Mouse (Mus musculus) spleen, adult 2 months (tissue): ENCODE measurements around the gene Lhfp. TPM values are rescaled to one million over a fixed set of nuclear protein-coding genes. Genes with fewer than 3 reads are reported as not detected.
A peak's percentile ranks its signal among the peaks of the same experiment; 100 is the strongest.

ENCODE experiments used
- DNase-seq, 2 experiments: peaks; one replicate each; pipeline versions ENCODE4 v3.0.0 to v3.0.0-alpha.2; 2012 to 2021; ENCODE audit warnings: low spot score in 2 of 2, low read depth in 1 of 2
- H3K27ac ChIP-seq: fragments of 200-500 bp; 2 replicates; pipeline ENCODE4 v1.5.1; 2012; ENCODE audit warnings: low read length, inconsistent platforms; ENCODE audit not compliant: insufficient read depth
- H3K27me3 ChIP-seq: fragments of 200-500 bp; 2 replicates; pipeline ENCODE4 v1.6.1; 2012; ENCODE audit warnings: mild to moderate bottlenecking, moderate library complexity, low read length, inconsistent platforms; ENCODE audit not compliant: control insufficient read depth, insufficient read depth
- H3K36me3 ChIP-seq: fragments of 200-500 bp; 2 replicates; pipeline ENCODE4 v1.6.1; 2012; ENCODE audit warnings: mild to moderate bottlenecking, low read length, inconsistent platforms; ENCODE audit not compliant: control insufficient read depth, insufficient read depth
- H3K4me1 ChIP-seq: fragments of 200-500 bp; 2 replicates; pipeline ENCODE4 v1.6.1; 2011; ENCODE audit warnings: inconsistent platforms; ENCODE audit not compliant: control insufficient read depth, insufficient read depth, insufficient read length
- H3K4me3 ChIP-seq: fragments of 200-500 bp; 2 replicates; pipeline ENCODE4 v1.5.1; 2011; ENCODE audit warnings: mild to moderate bottlenecking, inconsistent platforms; ENCODE audit not compliant: insufficient read depth, insufficient read length; ENCODE audit errors: extremely low read depth
- CTCF ChIP-seq: fragments of 200-500 bp; IDR thresholded peaks from 2 replicates; pipeline ENCODE4 v1.5.1; 2011; ENCODE audit warnings: mild to moderate bottlenecking, inconsistent platforms; ENCODE audit not compliant: insufficient read depth, insufficient read length, insufficient replicate concordance; ENCODE audit errors: extremely low read depth
- POLR2A ChIP-seq: fragments of 200-500 bp; IDR thresholded peaks from 2 replicates; pipeline ENCODE4 v1.6.1; 2011; ENCODE audit warnings: low read depth, low read length, inconsistent platforms
- WGBS: fragments of 180-500 bp; shearing (Covaris S2); methylation state at CpG from one replicate; pipeline ENCODE4 v1.1.7; 2018; 5-methylcytosine and 5-hydroxymethylcytosine counted together
- polyA plus RNA-seq: library from polyadenylated mRNA; depleted of rRNA; stranded (reverse); fragments of >200 nt; gene quantifications from 2 replicates; pipeline ENCODE4 v1.2.3, GENCODE M21; 2012

Gene Lhfp
- polyA plus RNA-seq, 1 experiment: 88.7 TPM

DNA sequence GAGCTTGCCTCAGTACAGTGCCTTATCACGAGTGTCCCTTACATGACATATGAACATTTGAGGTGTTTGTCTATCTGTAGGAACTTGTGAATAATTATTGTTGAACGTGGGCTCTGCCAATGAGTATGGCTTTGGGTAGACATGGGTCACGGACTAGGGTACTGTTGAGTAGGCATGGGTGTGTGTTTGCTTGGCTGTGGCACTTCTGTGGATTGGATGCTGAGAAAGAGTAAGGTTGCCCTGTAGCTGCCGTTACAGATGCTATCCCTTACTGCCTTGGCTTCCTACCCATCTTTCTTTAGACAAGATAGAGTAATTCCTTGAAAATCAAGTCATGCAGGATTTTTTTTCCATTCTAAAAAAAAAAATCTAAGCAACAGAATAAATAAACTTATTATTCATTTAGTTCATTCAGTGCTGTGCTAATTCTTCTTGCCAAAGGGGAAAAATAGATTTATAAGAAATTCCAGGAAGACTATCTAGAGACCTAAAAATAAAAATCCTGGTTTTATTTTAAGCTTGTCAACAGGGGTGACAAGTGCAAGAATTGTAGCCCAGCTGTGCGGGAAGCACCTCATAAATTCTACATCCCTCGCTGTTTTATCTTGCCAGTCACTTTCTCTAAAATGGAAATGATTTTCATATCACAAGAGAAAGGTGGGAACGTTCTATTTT, 45.3 kb downstream of the Lhfp start:
- H3K4me1 ChIP-seq: no peaks in the 10 kb centered on the region
- H3K4me3 ChIP-seq: no peak overlapping the region
- H3K36me3 ChIP-seq: no peaks in the 10 kb centered on the region
- H3K27me3 ChIP-seq: no peaks in the 10 kb centered on the region; the same call in 1 of the 2 replicates
- no peak overlapping the region for H3K27ac ChIP-seq
- WGBS: 80% methylated on average over 7 of the region's 7 CpGs
- TF ChIP-seq CTCF (no peak), POLR2A (no peak)
- no peak for DNase-seq

GRCm38 (mm10) chr3:53087156-53087805, 46.0 kb downstream of the Lhfp start:
- Histone ChIP-seq H3K36me3 (no peaks in the 10 kb centered on the region), H3K4me3 (no peak overlapping the region), H3K27me3 (no peaks in the 10 kb centered on the region; the same call in 1 of the 2 replicates), H3K4me1 (no peaks in the 10 kb centered on the region), H3K27ac (no peak overlapping the region)
- 73% methylated on average over 8 of the region's 8 CpGs for WGBS
- no peak for DNase-seq
- TF ChIP-seq CTCF (no peak), POLR2A (no peak)

GRCm38 (mm10) chr3:53089921-53090320, 48.6 kb downstream of the Lhfp start:
- no peak overlapping the region for H3K4me3 ChIP-seq
- H3K27me3 ChIP-seq: no peaks in the 10 kb centered on the region; the same call in 1 of the 2 replicates
- no peak overlapping the region for H3K27ac ChIP-seq
- H3K4me1 ChIP-seq: no peaks in the 10 kb centered on the region
- no peaks in the 10 kb centered on the region for H3K36me3 ChIP-seq
- DNase-seq: no peak
- WGBS: 89% methylated on average over 2 of the region's 2 CpGs
- TF ChIP-seq POLR2A (no peak), CTCF (no peak)

DNA sequence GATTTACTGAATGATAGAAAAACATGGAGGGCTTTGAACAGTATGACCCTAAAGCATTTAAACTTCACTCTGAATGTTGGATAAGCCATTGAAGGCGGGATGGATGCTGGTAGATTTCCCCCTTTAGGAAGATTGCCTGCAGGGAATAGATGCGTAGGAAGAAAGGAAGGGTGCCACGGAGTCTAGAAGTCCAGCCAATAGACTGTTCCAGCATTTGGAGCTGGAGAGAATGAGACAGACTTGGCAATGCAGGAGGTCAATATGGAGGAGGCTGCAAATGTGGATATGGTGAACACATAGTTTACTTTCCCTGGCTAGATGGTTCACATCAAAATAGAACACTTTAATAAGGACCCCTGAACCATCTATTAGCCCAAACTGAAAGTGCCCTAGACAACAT, 58.9 kb downstream of the Lhfp start:
- no peaks in the 10 kb centered on the region for H3K36me3 ChIP-seq
- DNase-seq: no peak
- no peak overlapping the region for H3K4me3 ChIP-seq
- TF ChIP-seq CTCF (no peak), POLR2A (no peak)
- no peak overlapping the region for H3K27ac ChIP-seq
- H3K4me1 ChIP-seq: no peaks in the 10 kb centered on the region
- 86% methylated on average over 3 of the region's 3 CpGs for WGBS
- H3K27me3 ChIP-seq: no peaks in the 10 kb centered on the region; the same call in 1 of the 2 replicates

DNA sequence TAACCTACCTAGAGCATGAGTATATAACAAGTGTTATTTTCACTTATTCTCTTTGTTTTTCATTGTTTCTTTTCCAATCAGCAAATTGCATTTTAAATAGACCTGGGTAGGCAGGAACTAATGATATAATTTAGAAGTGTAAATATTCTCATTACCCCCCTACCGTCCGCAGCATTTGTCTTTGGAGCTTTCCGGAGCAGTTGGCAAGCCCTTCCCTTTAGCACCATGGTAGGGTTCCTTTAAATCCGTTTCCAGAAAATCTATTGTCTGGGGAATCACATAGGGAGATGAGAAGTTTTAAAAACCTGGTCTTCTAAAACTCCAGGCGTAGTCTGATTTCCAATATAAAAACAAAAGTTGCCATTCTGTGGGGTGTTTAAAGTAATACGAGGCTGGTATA, 59.5 kb downstream of the Lhfp start:
- H3K4me1 ChIP-seq: no peaks in the 10 kb centered on the region
- TF ChIP-seq POLR2A (no peak), CTCF (no peak)
- H3K36me3 ChIP-seq: no peaks in the 10 kb centered on the region
- no peak for DNase-seq
- 86% methylated on average over 6 of the region's 6 CpGs for WGBS
- no peak overlapping the region for H3K27ac ChIP-seq
- H3K4me3 ChIP-seq: no peak overlapping the region
- no peaks in the 10 kb centered on the region; the same call in 1 of the 2 replicates for H3K27me3 ChIP-seq

DNA sequence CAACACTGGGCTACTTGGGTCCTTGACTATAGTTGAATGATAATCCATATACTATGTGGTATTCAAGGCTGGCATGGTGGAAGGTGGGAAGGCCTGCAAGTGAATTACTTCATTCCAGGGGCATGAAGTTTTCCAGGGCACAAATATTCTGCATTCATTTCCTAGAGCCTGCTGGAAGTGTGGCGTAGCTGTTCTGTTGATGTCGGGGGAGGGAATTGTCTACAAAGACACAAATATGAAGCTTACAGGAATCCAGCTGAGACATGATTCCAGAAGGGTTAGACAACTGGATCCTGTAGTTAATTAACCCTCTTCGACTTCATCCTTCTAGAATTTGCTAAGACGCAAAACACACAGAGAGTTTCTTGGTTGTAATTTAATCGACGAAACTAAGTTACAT, 60.4 kb downstream of the Lhfp start:
- no peaks in the 10 kb centered on the region; the same call in 1 of the 2 replicates for H3K27me3 ChIP-seq
- no peak for TF ChIP-seq POLR2A
- TF ChIP-seq CTCF: no peak
- 86% methylated on average over 6 of the region's 6 CpGs for WGBS

DNA sequence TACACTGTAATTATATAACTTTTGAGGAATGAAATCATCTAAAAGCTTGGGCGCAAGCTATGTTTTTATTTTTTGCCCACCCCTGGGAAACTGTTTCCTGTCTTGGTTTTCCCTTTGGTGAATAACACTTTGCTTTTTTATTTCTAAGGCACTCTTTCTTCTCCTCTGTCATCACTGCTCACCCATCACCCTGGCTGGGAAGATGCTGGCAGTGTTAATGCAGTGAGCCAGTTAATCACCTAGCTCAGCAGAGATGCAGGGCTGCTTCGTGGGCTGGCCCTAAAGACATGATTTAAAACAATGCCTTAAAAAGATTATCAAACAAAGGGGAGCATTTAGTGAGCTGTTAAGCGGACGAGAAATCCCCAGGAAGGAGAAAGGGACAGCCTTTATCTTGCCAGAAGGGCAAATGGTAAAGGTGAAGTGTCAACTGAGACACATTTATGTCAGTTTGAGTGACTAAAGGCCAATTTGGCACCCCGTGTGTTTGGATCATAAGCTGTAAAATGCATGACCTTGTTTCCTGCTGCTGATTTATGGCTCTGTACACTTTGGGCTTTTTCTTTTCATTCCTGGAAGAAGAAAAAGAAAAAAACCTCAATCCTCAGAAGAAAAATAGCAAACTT, 60.9 kb downstream of the Lhfp start:
- Histone ChIP-seq H3K4me1 (no peaks in the 10 kb centered on the region), H3K36me3 (no peaks in the 10 kb centered on the region), H3K27ac (peak overlapping the region; percentile 9; the same call in 1 of the 2 replicates), H3K4me3 (no peak overlapping the region), H3K27me3 (no peaks in the 10 kb centered on the region; the same call in 1 of the 2 replicates)
- DNase-seq: no peak
- TF ChIP-seq POLR2A: no peak
- no peak for TF ChIP-seq CTCF
- WGBS: 39% methylated on average over 5 of the region's 5 CpGs

More for the DNA sequence above, 60.4 kb downstream of the Lhfp start:
- no peak for DNase-seq
- no peak overlapping the region for H3K27ac ChIP-seq
- H3K4me1 ChIP-seq: no peaks in the 10 kb centered on the region
- no peak overlapping the region for H3K4me3 ChIP-seq
- H3K36me3 ChIP-seq: no peaks in the 10 kb centered on the region
